Comparison of ENCODE assay signal across 27 mouse cellular contexts in genomic region chr2:106042495-106042894, GRCm38 (mm10). TPM values are rescaled to one million over a fixed set of nuclear protein-coding genes. Genes with fewer than 3 reads are reported as not detected.
DNase-seq lines count a peak whose midpoint lies in the region; ATAC-seq and TF ChIP-seq lines count a peak whose summit lies in the region.
"Had no signal": no experiment of that assay in that cellular context is flagged by ENCODE, and none has a peak within 500 bp of the region (broad histone marks: within the 10 kb centered on the region; RNA-seq: fewer than 3 reads in every experiment).

No protein-coding gene starts in this region.

- 35% methylated on average over 7 of the region's 7 CpGs for WGBS in hindbrain, embryonic 16.5 days
- 49% methylated on average over 7 of the region's 7 CpGs for WGBS in hindbrain, embryonic 14.5 days
- WGBS in midbrain, postnatal 0 days = 50% methylated on average over 7 of the region's 7 CpGs
- WGBS in midbrain, embryonic 16.5 days = 46% methylated on average over 7 of the region's 7 CpGs

- no peak for TF ChIP-seq CTCF in midbrain, postnatal 0 days (IDR thresholded peaks at IDR 0.05)

- DNase-seq in cerebellum, postnatal 10 days = peak; percentile 8 to 9
- no peak for DNase-seq in cerebellum, postnatal 36 days
- no peak for DNase-seq in hindbrain, embryonic 14.5 days (ENCODE audit: low spot score)
- peak; percentile 25 for DNase-seq in midbrain, postnatal 0 days (ENCODE audit: low spot score)
- DNase-seq in testis, postnatal 10 days (ENCODE audit: low spot score) = no peak
- DNase-seq: adrenal gland, adult 2 months; adrenal gland, postnatal 36 days; cerebellum, adult 2 months; cerebellum, postnatal 25 days; forebrain, postnatal 0 days; kidney, adult 11 months; kidney, postnatal 14 days had no signal

- no peak overlapping the region for H3K4me3 ChIP-seq in hindbrain, embryonic 16.5 days (ENCODE audit: low read length)
- no peak overlapping the region for H3K4me3 ChIP-seq in hindbrain, embryonic 14.5 days (replicated peaks; ENCODE audit: low read length)
- H3K4me3 ChIP-seq in midbrain, postnatal 0 days (ENCODE audit: low read depth, low read length) = no peak overlapping the region
- H3K4me3 ChIP-seq in midbrain, embryonic 16.5 days (ENCODE audit: low read depth, low read length) = no peak overlapping the region
- H3K4me3 ChIP-seq: embryonic facial prominence, embryonic 10.5 days; embryonic facial prominence, embryonic 15.5 days; forebrain, embryonic 12.5 days; heart, embryonic 10.5 days; heart, embryonic 15.5 days; left cerebral cortex, adult 2 months; limb, embryonic 13.5 days; lung, embryonic 15.5 days; midbrain, embryonic 13.5 days had no signal

- peak; percentile 64; the same call in 1 of the 2 replicates for ATAC-seq in hindbrain, embryonic 16.5 days
- no peak for ATAC-seq in hindbrain, embryonic 14.5 days (ENCODE audit: low FRiP score)
- no peak for ATAC-seq in midbrain, postnatal 0 days (ENCODE audit: low FRiP score)
- ATAC-seq in midbrain, embryonic 16.5 days = no peak
- ATAC-seq: activated CD4-positive, CD25-positive, alpha-beta regulatory T cell, adult 4 months; forebrain, postnatal 0 days; inflammation-experienced regulatory T-cells, adult 6 months; midbrain, embryonic 13.5 days had no signal

- no peak overlapping the region for H3K9ac ChIP-seq in hindbrain, embryonic 16.5 days (ENCODE audit: low read depth, low read length)
- no peak overlapping the region for H3K9ac ChIP-seq in hindbrain, embryonic 14.5 days
- no peak overlapping the region for H3K9ac ChIP-seq in midbrain, postnatal 0 days (replicated peaks; ENCODE audit: low read length, poor library complexity, severe bottlenecking)
- no peak overlapping the region for H3K9ac ChIP-seq in midbrain, embryonic 16.5 days (ENCODE audit: low read depth, low read length)
- H3K9ac ChIP-seq: embryonic facial prominence, embryonic 15.5 days; forebrain, embryonic 12.5 days; forebrain, postnatal 0 days; heart, embryonic 15.5 days; limb, embryonic 13.5 days; lung, embryonic 15.5 days; midbrain, embryonic 13.5 days had no signal

- no peaks in the 10 kb centered on the region for H3K4me1 ChIP-seq in hindbrain, embryonic 16.5 days (ENCODE audit: control insufficient read depth, insufficient read depth, low read depth, low read length)
- no peaks in the 10 kb centered on the region for H3K4me1 ChIP-seq in hindbrain, embryonic 14.5 days (replicated peaks; ENCODE audit: control insufficient read depth, insufficient read depth, low read length)
- H3K4me1 ChIP-seq in midbrain, postnatal 0 days (ENCODE audit: insufficient read depth, low read length) = no peaks in the 10 kb centered on the region
- no peaks in the 10 kb centered on the region for H3K4me1 ChIP-seq in midbrain, embryonic 16.5 days (ENCODE audit: control insufficient read depth, insufficient read depth, low read length)
- H3K4me1 ChIP-seq: embryonic facial prominence, embryonic 10.5 days; embryonic facial prominence, embryonic 15.5 days; forebrain, embryonic 12.5 days; heart, embryonic 10.5 days; heart, embryonic 15.5 days; limb, embryonic 13.5 days; lung, embryonic 15.5 days; midbrain, embryonic 13.5 days had no signal

- H3K4me2 ChIP-seq in hindbrain, embryonic 16.5 days (ENCODE audit: low read length) = no peak overlapping the region
- no peak overlapping the region for H3K4me2 ChIP-seq in hindbrain, embryonic 14.5 days (replicated peaks)
- H3K4me2 ChIP-seq in midbrain, postnatal 0 days (ENCODE audit: low read depth, low read length, poor library complexity, severe bottlenecking) = no peak overlapping the region
- no peak overlapping the region for H3K4me2 ChIP-seq in midbrain, embryonic 16.5 days (ENCODE audit: low read length)
- H3K4me2 ChIP-seq: embryonic facial prominence, embryonic 15.5 days; forebrain, embryonic 12.5 days; heart, embryonic 15.5 days; limb, embryonic 13.5 days; liver, embryonic 11.5 days; lung, embryonic 15.5 days; midbrain, embryonic 13.5 days had no signal

- H3K36me3 ChIP-seq in hindbrain, embryonic 16.5 days (ENCODE audit: control insufficient read depth, insufficient read depth, low read length) = no peaks in the 10 kb centered on the region
- H3K36me3 ChIP-seq in hindbrain, embryonic 14.5 days (replicated peaks; ENCODE audit: control insufficient read depth, insufficient read depth) = no peaks in the 10 kb centered on the region
- no peaks in the 10 kb centered on the region for H3K36me3 ChIP-seq in midbrain, postnatal 0 days (ENCODE audit: insufficient read depth, low read length)
- no peaks in the 10 kb centered on the region for H3K36me3 ChIP-seq in midbrain, embryonic 16.5 days (ENCODE audit: control insufficient read depth, insufficient read depth, low read length)
- H3K36me3 ChIP-seq: embryonic facial prominence, embryonic 10.5 days; embryonic facial prominence, embryonic 15.5 days; forebrain, embryonic 12.5 days; heart, embryonic 10.5 days; heart, embryonic 15.5 days; limb, embryonic 13.5 days; lung, embryonic 15.5 days; midbrain, embryonic 13.5 days had no signal

- H3K27me3 ChIP-seq in hindbrain, embryonic 16.5 days (replicated peaks; ENCODE audit: control insufficient read depth, insufficient read depth, low read length) = no peaks in the 10 kb centered on the region
- H3K27me3 ChIP-seq in hindbrain, embryonic 14.5 days (ENCODE audit: control insufficient read depth, insufficient read depth, low read length) = no peaks in the 10 kb centered on the region; the same call in 1 of the 2 replicates
- no peaks in the 10 kb centered on the region for H3K27me3 ChIP-seq in midbrain, postnatal 0 days (ENCODE audit: insufficient read depth, low read length)
- H3K27me3 ChIP-seq in midbrain, embryonic 16.5 days (ENCODE audit: control insufficient read depth, insufficient read depth, low read depth, low read length) = no peaks in the 10 kb centered on the region
- H3K27me3 ChIP-seq: CH12.LX; embryonic facial prominence, embryonic 15.5 days; heart, embryonic 15.5 days; limb, embryonic 13.5 days; lung, embryonic 15.5 days had no signal

- no peaks in the 10 kb centered on the region for H3K9me3 ChIP-seq in hindbrain, embryonic 16.5 days (ENCODE audit: control insufficient read depth, low read length)
- H3K9me3 ChIP-seq in hindbrain, embryonic 14.5 days (ENCODE audit: control insufficient read depth, low read length) = no peaks in the 10 kb centered on the region
- H3K9me3 ChIP-seq in midbrain, postnatal 0 days (ENCODE audit: low read length) = no peaks in the 10 kb centered on the region
- no peaks in the 10 kb centered on the region for H3K9me3 ChIP-seq in midbrain, embryonic 16.5 days (replicated peaks; ENCODE audit: control insufficient read depth, low read length, poor library complexity, severe bottlenecking)
- H3K9me3 ChIP-seq: embryonic facial prominence, embryonic 10.5 days; embryonic facial prominence, embryonic 15.5 days; forebrain, embryonic 12.5 days; heart, embryonic 10.5 days; heart, embryonic 15.5 days; limb, embryonic 13.5 days; lung, embryonic 15.5 days; midbrain, embryonic 13.5 days had no signal

- no peak overlapping the region for H3K27ac ChIP-seq in hindbrain, embryonic 16.5 days (ENCODE audit: low read depth, low read length)
- no peak overlapping the region for H3K27ac ChIP-seq in hindbrain, embryonic 14.5 days
- H3K27ac ChIP-seq in midbrain, postnatal 0 days (ENCODE audit: low read depth, low read length) = no peak overlapping the region
- no peak overlapping the region for H3K27ac ChIP-seq in midbrain, embryonic 16.5 days (ENCODE audit: low read length)
- H3K27ac ChIP-seq: embryonic facial prominence, embryonic 10.5 days; embryonic facial prominence, embryonic 15.5 days; forebrain, embryonic 12.5 days; heart, embryonic 10.5 days; heart, embryonic 15.5 days; left cerebral cortex, adult 2 months; limb, embryonic 13.5 days; lung, embryonic 15.5 days; midbrain, embryonic 13.5 days had no signal

RNA-seq across cellular contexts. Expression of gene Dnajc24, which starts 39.1 kb away (rescaled TPM):
- polyA plus RNA-seq in hindbrain, embryonic 16.5 days (2015; fragmentation: Nextera tagmentation; extraction: Ambion mirVana) = 26.1 and 35.5 TPM in 2 replicates
- 23.3 and 25.2 TPM in 2 replicates for polyA plus RNA-seq in hindbrain, embryonic 14.5 days (2014; fragmentation: Nextera tagmentation; extraction: Ambion mirVana)
- 8.7 and 28.3 TPM in 2 replicates for total RNA-seq in midbrain, postnatal 0 days (2014; rRNA removed)
- polyA plus RNA-seq in midbrain, postnatal 0 days (2015; fragmentation: Nextera tagmentation; extraction: Ambion mirVana) = 19.7 and 23.0 TPM in 2 replicates
- polyA plus RNA-seq in midbrain, embryonic 16.5 days (2015; fragmentation: Nextera tagmentation; extraction: Ambion mirVana) = 22.1 and 28.3 TPM in 2 replicates

Comparison
In these comparisons a context has a peak if more than half of its experiments do, and no peak if none do; other contexts are left out.
1. DNase-seq: peak in cerebellum, postnatal 10 days (2 of 2) and midbrain, postnatal 0 days (single experiment); none in cerebellum, postnatal 36 days (0 of 2), hindbrain, embryonic 14.5 days (single experiment) and testis, postnatal 10 days (single experiment).